Mouse (Mus musculus) left cerebral cortex, adult 6 months (tissue): ENCODE measurements around the gene Krt42. TPM values are rescaled to one million over a fixed set of nuclear protein-coding genes. Genes with fewer than 3 reads are reported as not detected.

ENCODE experiments used
- long read RNA-seq, 2 experiments: library from polyadenylated mRNA; unstranded; transcript quantifications; one replicate each; pipeline ENCODE4 v2.0.0; 2019 to 2020
- polyA plus RNA-seq: library from polyadenylated mRNA; unstranded; fragments of <200 nt; fragmentation: Nextera tagmentation; gene quantifications from 2 replicates; pipeline ENCODE4 v1.2.3, GENCODE M21; 2021

Gene Krt42
- polyA plus RNA-seq, result not detected in 2 replicates
- long read RNA-seq, experiment 1, result 0 reads
- long read RNA-seq, experiment 2, result 0 reads

GRCm38 (mm10) chr11:100269821-100270332 is at the start of gene Krt42:
Gene Krt42, minus strand, starts transcription at chr11:100269871.

DNA sequence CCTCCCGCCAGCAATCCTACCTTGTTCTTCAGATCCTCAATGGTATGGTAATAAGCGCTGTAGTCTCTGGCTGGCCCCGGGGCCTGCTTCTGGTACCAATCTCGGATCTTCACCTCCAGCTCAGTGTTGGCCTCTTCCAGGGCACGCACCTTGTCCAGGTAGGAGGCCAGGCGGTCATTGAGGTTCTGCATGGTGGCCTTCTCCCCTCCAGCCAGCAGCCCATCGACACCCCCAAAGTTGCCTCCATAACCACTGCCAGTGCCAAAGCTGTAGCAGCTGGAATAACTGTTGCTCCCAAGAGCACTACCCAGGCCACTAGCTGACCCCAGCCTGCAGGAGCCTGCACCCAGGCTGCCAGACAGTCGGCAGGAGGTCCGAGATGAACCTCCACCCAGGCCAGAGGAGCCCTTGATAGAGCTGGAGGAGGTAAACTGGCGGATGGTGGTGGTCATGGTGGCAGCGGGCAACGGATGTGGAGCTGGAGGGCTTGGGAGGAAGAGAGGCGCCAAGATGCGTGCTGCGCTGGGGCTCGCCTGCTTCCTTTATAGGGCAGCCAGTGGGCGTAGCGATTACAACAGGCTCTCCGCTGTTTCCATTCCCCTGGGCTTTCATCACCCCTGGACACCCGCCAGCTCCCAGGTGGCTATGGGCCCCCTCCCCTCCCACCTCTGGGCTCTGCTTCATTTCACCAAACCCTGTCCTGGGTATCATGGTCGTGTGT is 9.0 kb downstream of the Krt42 start, which contains the start of gene Krt17:
Gene Krt17, minus strand, starts transcription at position 516 of the 721 bp plus-strand sequence.

GRCm38 (mm10) chr11:100248852-100249465 is 20.7 kb downstream of the Krt42 start, which contains the start of gene Krt16:
Gene Krt16, minus strand, starts transcription at chr11:100248902.

Other genes starting within 250 kb of the Krt42 start
- not detected in 2 replicates for gene Krt33b, start 240.0 kb downstream of the Krt42 start, polyA plus RNA-seq
- not detected in 2 replicates for gene Krt34, start 228.3 kb downstream of the Krt42 start, polyA plus RNA-seq
- 0.16 TPM in 1 of 2 replicates, not detected in the other for gene Krt31, start 219.3 kb downstream of the Krt42 start, polyA plus RNA-seq
- not detected in 2 replicates for gene Krt32, start 181.6 kb downstream of the Krt42 start, polyA plus RNA-seq
- not detected in 2 replicates for gene Krt35, start 173.6 kb downstream of the Krt42 start, polyA plus RNA-seq
- not detected in 2 replicates for gene Krt36, start 164.2 kb downstream of the Krt42 start, polyA plus RNA-seq
- not detected in 2 replicates for gene Krt13, start 148.3 kb downstream of the Krt42 start, polyA plus RNA-seq
- gene Krt15, start 133.9 kb downstream of the Krt42 start, polyA plus RNA-seq, result 0.11 and 0.40 TPM in 2 replicates
- not detected in 2 replicates for gene Krt19, start 121.2 kb downstream of the Krt42 start, polyA plus RNA-seq
- gene Krt9, start 76.6 kb downstream of the Krt42 start, polyA plus RNA-seq, result 0.22 and 0.24 TPM in 2 replicates
- gene Krt14, start 62.3 kb downstream of the Krt42 start, polyA plus RNA-seq, result not detected in 2 replicates
- gene Krt16, start 21.0 kb downstream of the Krt42 start, polyA plus RNA-seq, result not detected in 2 replicates
- gene Krt17, start 8.8 kb downstream of the Krt42 start, polyA plus RNA-seq, result 0.29 and 0.43 TPM in 2 replicates
- 534 and 1,722 TPM in 2 replicates for gene Eif1, start 50.0 kb upstream of the Krt42 start, polyA plus RNA-seq
- not detected in 2 replicates for gene Gast, start 64.5 kb upstream of the Krt42 start, polyA plus RNA-seq
- gene Hap1, start 86.3 kb upstream of the Krt42 start, polyA plus RNA-seq, result 24.0 and 25.4 TPM in 2 replicates
- gene Jup, start 127.9 kb upstream of the Krt42 start, polyA plus RNA-seq, result 36.0 and 41.1 TPM in 2 replicates
- gene P3h4, start 145.0 kb upstream of the Krt42 start, polyA plus RNA-seq, result 16.7 and 16.8 TPM in 2 replicates
- gene Fkbp10, start 145.8 kb upstream of the Krt42 start, polyA plus RNA-seq, result 5.2 and 6.7 TPM in 2 replicates
- gene Nt5c3b, start 171.9 kb upstream of the Krt42 start, polyA plus RNA-seq, result 50.8 and 54.8 TPM in 2 replicates
- 0.34 and 0.44 TPM in 2 replicates for gene Klhl10, start 172.0 kb upstream of the Krt42 start, polyA plus RNA-seq
- gene Klhl11, start 202.9 kb upstream of the Krt42 start, polyA plus RNA-seq, result 14.7 and 17.5 TPM in 2 replicates